Mouse (Mus musculus) G1E (cell line): Measurements from ENCODE around the gene Galnt14.

Source experiments
- CTCF ChIP-seq: IDR thresholded peaks from 2 replicates; pipeline ENCODE4 v1.5.1; 2012; ENCODE audit warnings: low read depth, low read length, inconsistent platforms, mixed read lengths
- GATA1 ChIP-seq: IDR thresholded peaks from 2 replicates; pipeline ENCODE4 v1.6.1; 2012; ENCODE audit warnings: borderline replicate concordance, low read length, inconsistent platforms, mixed read lengths
- GATA2 ChIP-seq: IDR thresholded peaks from 2 replicates; pipeline ENCODE4 v1.6.1; 2012; ENCODE audit warnings: low read depth, low read length, inconsistent platforms, borderline replicate concordance
- POLR2AphosphoS5 ChIP-seq: IDR thresholded peaks from 2 replicates; pipeline ENCODE4 v1.6.1; 2012; ENCODE audit warnings: low read depth, low read length, inconsistent platforms; ENCODE audit not compliant: insufficient replicate concordance
- TAL1 ChIP-seq: conservative IDR thresholded peaks from 2 replicates; pipeline ENCODE4 v1.6.1; 2012; ENCODE audit warnings: low read depth, low read length, inconsistent platforms, mixed read lengths

GRCm38 (mm10) chr17:73668996-73669395, 41.3 kb downstream of the Galnt14 start:
- TF ChIP-seq CTCF = no peak
- TF ChIP-seq GATA1 = no peak
- TF ChIP-seq POLR2AphosphoS5 = no peak
- TF ChIP-seq TAL1 = no peak
- TF ChIP-seq GATA2 = no peak
